Comparison of ENCODE assay signal across 9 mouse cellular contexts in genomic region chr17:84675951-84676366, GRCm38 (mm10). TPM values are rescaled to one million over a fixed set of nuclear protein-coding genes. Genes with fewer than 3 reads are reported as not detected.
DNase-seq lines count a peak whose midpoint lies in the region; ATAC-seq lines count a peak whose summit lies in the region.
"Had no signal": no experiment of that assay in that cellular context is flagged by ENCODE, and none has a peak within 500 bp of the region (broad histone marks: within the 10 kb centered on the region; RNA-seq: fewer than 3 reads in every experiment).

Gene Abcg8 (plus strand): TSS chr17:84676302.

- DNase-seq in heart, embryonic 10.5 days (ENCODE audit: low spot score), result peak; percentile 78
- DNase-seq in heart, adult 8-10 months (ENCODE audit: low spot score), result no peak
- peak; percentile 68 for DNase-seq in embryo, embryonic 11 days
- peak; percentile 32 for DNase-seq in heart, postnatal 4 days
- peak; percentile 50 for DNase-seq in neural tube, embryonic 11.5 days (ENCODE audit: low spot score)
- DNase-seq in cerebellum, postnatal 4 days (ENCODE audit: low spot score in 2 of 2), result no peak
- no peak for DNase-seq in cerebellum, adult 9-10 months

- peak within 1 kb of the TSS; percentile 62 for H3K4me2 ChIP-seq in liver, embryonic 12.5 days
- H3K4me2 ChIP-seq in neural tube, embryonic 11.5 days (ENCODE audit: low read depth), result peak within 1 kb of the TSS; percentile 63

- peaks cover 8% of the 10 kb centered on the region for H3K4me1 ChIP-seq in heart, embryonic 10.5 days
- no peaks in the 10 kb centered on the region for H3K4me1 ChIP-seq in liver, embryonic 12.5 days
- no peaks in the 10 kb centered on the region for H3K4me1 ChIP-seq in neural tube, embryonic 11.5 days (ENCODE audit: control insufficient read depth, insufficient read depth, low read length)

- no peaks in the 10 kb centered on the region for H3K36me3 ChIP-seq in heart, embryonic 10.5 days
- no peaks in the 10 kb centered on the region for H3K36me3 ChIP-seq in liver, embryonic 12.5 days
- H3K36me3 ChIP-seq in neural tube, embryonic 11.5 days (ENCODE audit: control insufficient read depth, insufficient read depth, low read length), result no peaks in the 10 kb centered on the region

- peak within 1 kb of the TSS; percentile 30 for H3K27ac ChIP-seq in heart, embryonic 10.5 days
- no peak within 1 kb of the TSS for H3K27ac ChIP-seq in liver, embryonic 12.5 days
- no peak within 1 kb of the TSS for H3K27ac ChIP-seq in neural tube, embryonic 11.5 days (ENCODE audit: low read depth, low read length)

- peak within 1 kb of the TSS; percentile 60 for H3K4me3 ChIP-seq in heart, embryonic 10.5 days
- H3K4me3 ChIP-seq in liver, embryonic 12.5 days, result peak within 1 kb of the TSS; percentile 21
- H3K4me3 ChIP-seq in neural tube, embryonic 11.5 days (ENCODE audit: low read depth, low read length), result peak within 1 kb of the TSS; percentile 23

- H3K9me3 ChIP-seq in heart, embryonic 10.5 days, result no peaks in the 10 kb centered on the region
- no peaks in the 10 kb centered on the region for H3K9me3 ChIP-seq in liver, embryonic 12.5 days (replicated peaks)
- no peaks in the 10 kb centered on the region for H3K9me3 ChIP-seq in neural tube, embryonic 11.5 days (ENCODE audit: control insufficient read depth, low read length)

- ATAC-seq in liver, embryonic 12.5 days, result no peak
- ATAC-seq in neural tube, embryonic 11.5 days (ENCODE audit: insufficient read depth, low FRiP score, low TSS enrichment), result no peak

- WGBS in heart, embryonic 10.5 days, result 2% methylated on average over 24 of the region's 24 CpGs
- 3% methylated on average over 24 of the region's 24 CpGs for WGBS in liver, embryonic 12.5 days (ENCODE audit: insufficient replicate concordance)
- WGBS in neural tube, embryonic 11.5 days, result 2% methylated on average over 24 of the region's 24 CpGs

- H3K9ac ChIP-seq in liver, embryonic 12.5 days, result no peak within 1 kb of the TSS
- peak within 1 kb of the TSS; percentile 48 for H3K9ac ChIP-seq in neural tube, embryonic 11.5 days (ENCODE audit: low read length)

- H3K27me3 ChIP-seq in heart, embryonic 10.5 days (ENCODE audit: insufficient read depth, poor library complexity, severe bottlenecking), result peaks cover 7% of the 10 kb centered on the region
- peaks cover 37% of the 10 kb centered on the region for H3K27me3 ChIP-seq in liver, embryonic 12.5 days (replicated peaks)
- H3K27me3 ChIP-seq in neural tube, embryonic 11.5 days (ENCODE audit: control insufficient read depth, insufficient read depth, low read length), result 0 out of 2 replicates have a peak, but pooled peaks cover 2% of the 10 kb centered on the region

RNA-seq across cellular contexts. Expression of gene Abcg8, which starts in this region (rescaled TPM):
- 0.09 TPM in 1 of 2 replicates, not detected in the other for polyA plus RNA-seq in heart, embryonic 10.5 days (2016; fragmentation: Nextera tagmentation; extraction: Ambion mirVana)
- under 1 TPM in 1 of 4 experiments, not detected in 3; 0.16 TPM for total RNA-seq in heart, adult 8-10 months (2022)
- not detected for total RNA-seq in heart, postnatal 4 days (2021)
- polyA plus RNA-seq in liver, embryonic 12.5 days (2016; fragmentation: Nextera tagmentation; extraction: Ambion mirVana), result 0.14 and 0.28 TPM in 2 replicates
- not detected in 2 replicates for polyA plus RNA-seq in neural tube, embryonic 11.5 days (2014; fragmentation: Nextera tagmentation; extraction: Ambion mirVana)
- total RNA-seq: hematopoietic stem cell, adult 5-6 weeks had no signal

Comparison
In these comparisons a context has a peak if more than half of its experiments do, and no peak if none do; other contexts are left out.
1. Peak in DNase-seq, H3K4me3 ChIP-seq and H3K27ac ChIP-seq in heart, embryonic 10.5 days; RNA of the gene not detected or under 1 TPM.
2. Peak in DNase-seq in heart, postnatal 4 days; RNA of the gene not detected or under 1 TPM.
3. Peak in DNase-seq, H3K4me3 ChIP-seq, H3K9ac ChIP-seq and H3K4me2 ChIP-seq in neural tube, embryonic 11.5 days; RNA of the gene not detected or under 1 TPM.